18 mouse cellular contexts compared by ENCODE assay signal in genomic region chr6:88158790-88159189, GRCm38 (mm10). TPM values are rescaled to one million over a fixed set of nuclear protein-coding genes. Genes with fewer than 3 reads are reported as not detected.
DNase-seq lines count a peak whose midpoint lies in the region; ATAC-seq and TF ChIP-seq lines count a peak whose summit lies in the region.
"Had no signal": no experiment of that assay in that cellular context is flagged by ENCODE, and none has a peak within 500 bp of the region (broad histone marks: within the 10 kb centered on the region; RNA-seq: fewer than 3 reads in every experiment).

No protein-coding gene starts in this region.

- no peaks in the 10 kb centered on the region for H3K27me3 ChIP-seq in testis, adult 2 months (ENCODE audit: control insufficient read depth, insufficient read depth, low read length)
- no peaks in the 10 kb centered on the region for H3K27me3 ChIP-seq in hindbrain, embryonic 14.5 days (ENCODE audit: control insufficient read depth, insufficient read depth, low read length)
- H3K27me3 ChIP-seq: embryonic facial prominence, embryonic 12.5 days; forebrain, embryonic 13.5 days; forebrain, embryonic 15.5 days had no signal

- H3K27ac ChIP-seq in testis, adult 2 months (ENCODE audit: control insufficient read depth, insufficient read depth, low read depth, low read length): no peak overlapping the region
- no peak overlapping the region for H3K27ac ChIP-seq in hindbrain, embryonic 14.5 days
- H3K27ac ChIP-seq: embryonic facial prominence, embryonic 10.5 days; embryonic facial prominence, embryonic 12.5 days; forebrain, embryonic 13.5 days; forebrain, embryonic 15.5 days had no signal

- no peak overlapping the region for H3K9ac ChIP-seq in hindbrain, embryonic 14.5 days
- H3K9ac ChIP-seq: embryonic facial prominence, embryonic 12.5 days; forebrain, embryonic 13.5 days; forebrain, embryonic 15.5 days had no signal

- no peak for TF ChIP-seq CTCF in testis, adult 2 months (IDR thresholded peaks at IDR 0.05; ENCODE audit: control insufficient read depth, insufficient read depth, insufficient replicate concordance, low read depth, low read length)

- peak overlapping the region; percentile 12 for H3K4me3 ChIP-seq in testis, adult 2 months (ENCODE audit: control insufficient read depth, low read depth, low read length)
- no peak overlapping the region for H3K4me3 ChIP-seq in hindbrain, embryonic 14.5 days (replicated peaks; ENCODE audit: low read length)
- H3K4me3 ChIP-seq: embryonic facial prominence, embryonic 10.5 days; embryonic facial prominence, embryonic 12.5 days; forebrain, embryonic 13.5 days; forebrain, embryonic 15.5 days had no signal

- TF ChIP-seq POLR2A in testis, adult 2 months (IDR thresholded peaks at IDR 0.05; ENCODE audit: control insufficient read depth, low read depth, low read length): no peak

- peak; percentile 9 to 19 for DNase-seq in frontal cortex, postnatal 36 days (ENCODE audit: low spot score in 2 of 2)
- no peak for DNase-seq in frontal cortex, postnatal 25 days (ENCODE audit: low spot score in 2 of 2)
- no peak for DNase-seq in testis, postnatal 10 days (ENCODE audit: low spot score)
- peak; percentile 19 for DNase-seq in telencephalon, adult 2 months (ENCODE audit: low read depth, low spot score)
- no peak for DNase-seq in hindbrain, embryonic 14.5 days (ENCODE audit: low spot score)
- DNase-seq: adrenal gland, adult 2 months; adrenal gland, postnatal 10 days; adrenal gland, postnatal 25 days; cerebellum, adult 11-12 months; cerebellum, adult 2 months; cerebellum, adult 9-10 months; cerebellum, postnatal 10 days; cerebellum, postnatal 25 days had no signal

- ATAC-seq in hindbrain, embryonic 14.5 days (ENCODE audit: low FRiP score): no peak
- ATAC-seq: forebrain, embryonic 13.5 days; forebrain, embryonic 15.5 days had no signal

- no peak overlapping the region for H3K4me2 ChIP-seq in hindbrain, embryonic 14.5 days (replicated peaks)
- H3K4me2 ChIP-seq: embryonic facial prominence, embryonic 12.5 days; forebrain, embryonic 13.5 days; forebrain, embryonic 15.5 days had no signal

- no peaks in the 10 kb centered on the region for H3K9me3 ChIP-seq in hindbrain, embryonic 14.5 days (ENCODE audit: control insufficient read depth, low read length)
- H3K9me3 ChIP-seq: embryonic facial prominence, embryonic 10.5 days; embryonic facial prominence, embryonic 12.5 days; forebrain, embryonic 13.5 days; forebrain, embryonic 15.5 days had no signal

- H3K4me1 ChIP-seq in testis, adult 2 months (ENCODE audit: control insufficient read depth, insufficient read depth, low read length): peaks cover 8% of the 10 kb centered on the region
- H3K4me1 ChIP-seq in hindbrain, embryonic 14.5 days (replicated peaks; ENCODE audit: control insufficient read depth, insufficient read depth, low read length): no peaks in the 10 kb centered on the region
- H3K4me1 ChIP-seq: embryonic facial prominence, embryonic 10.5 days; embryonic facial prominence, embryonic 12.5 days; forebrain, embryonic 13.5 days; forebrain, embryonic 15.5 days had no signal

- H3K36me3 ChIP-seq in testis, adult 2 months (ENCODE audit: control insufficient read depth, insufficient read depth, low read length): no peaks in the 10 kb centered on the region
- no peaks in the 10 kb centered on the region for H3K36me3 ChIP-seq in hindbrain, embryonic 14.5 days (replicated peaks; ENCODE audit: control insufficient read depth, insufficient read depth)
- H3K36me3 ChIP-seq: embryonic facial prominence, embryonic 10.5 days; embryonic facial prominence, embryonic 12.5 days; forebrain, embryonic 15.5 days had no signal

- 82% methylated on average over 5 of the region's 5 CpGs for WGBS in hindbrain, embryonic 14.5 days

RNA-seq across cellular contexts. Expression of gene Gata2, which starts 34.9 kb away (rescaled TPM):
- 44.7 and 54.1 TPM in 2 replicates for polyA plus RNA-seq in testis, adult 2 months (2012; rRNA removed)
- 19.1 and 19.2 TPM in 2 replicates for polyA plus RNA-seq in hindbrain, embryonic 14.5 days (2014; fragmentation: Nextera tagmentation; extraction: Ambion mirVana)

Comparison
In these comparisons a context has a peak if more than half of its experiments do, and no peak if none do; other contexts are left out.
1. DNase-seq: peak in frontal cortex, postnatal 36 days (2 of 2) and telencephalon, adult 2 months (single experiment); none in frontal cortex, postnatal 25 days (0 of 2), testis, postnatal 10 days (single experiment) and hindbrain, embryonic 14.5 days (single experiment).